Mouse (Mus musculus): ENCODE results near the gene Spg21.

The Spg21 gene

DNA sequence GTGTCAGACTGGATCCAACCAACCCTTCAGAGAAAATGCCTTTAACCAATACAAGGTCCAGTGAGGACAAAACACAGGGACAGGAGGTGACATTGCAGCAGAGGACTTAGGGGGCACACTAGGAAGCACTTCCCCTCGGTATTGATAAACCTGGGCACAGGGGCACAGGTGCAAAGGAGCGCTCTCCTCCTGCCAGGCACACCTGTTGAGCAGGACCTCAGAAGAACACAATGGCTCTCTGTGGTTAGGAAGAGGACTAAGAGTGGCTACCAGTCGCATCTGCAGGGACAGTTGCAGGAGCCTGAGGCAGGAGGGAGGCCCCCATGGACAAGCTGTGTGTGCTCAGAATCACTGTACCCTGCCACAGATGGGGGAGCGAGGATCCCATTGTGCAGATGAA is 75.7 kb downstream of the Spg21 start:
- DNase-seq = no peak

Measured in kidney, adult 8-10 months (tissue).